Mouse (Mus musculus): ENCODE data around the gene Araf. TPM values are rescaled to one million over a fixed set of nuclear protein-coding genes. Genes with fewer than 3 reads are reported as not detected.

The Araf gene
- total and polyA plus RNA-seq, 3 experiments = 52.8 to 72.2 (median 60.6) TPM

DNA sequence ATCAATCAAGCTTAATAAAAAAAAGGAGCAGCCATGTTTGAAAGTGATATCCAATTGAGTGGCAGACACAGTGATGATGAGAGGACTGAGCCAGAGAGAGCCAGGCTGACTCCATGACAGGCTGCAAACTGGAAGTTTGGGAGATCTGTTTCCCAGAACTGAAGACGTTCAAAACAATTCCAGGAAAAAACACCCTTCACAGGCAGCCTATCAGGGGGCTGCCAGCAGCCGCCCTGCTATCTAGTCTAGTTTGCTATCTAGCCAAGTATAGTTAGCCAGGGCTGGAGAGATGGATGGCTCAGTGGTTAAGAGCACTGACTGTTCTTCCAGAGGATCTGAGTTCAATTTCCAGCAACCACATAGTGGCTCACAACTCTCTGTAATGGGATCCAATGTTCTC, 10.3 kb upstream of the Araf start:
- no peak overlapping the region for H3K4me2 ChIP-seq (ENCODE audit: insufficient read depth, low read depth, poor library complexity, severe bottlenecking)
- no peaks in the 10 kb centered on the region for H3K4me1 ChIP-seq (ENCODE audit: control insufficient read depth in 1 of 2, insufficient read depth in 2 of 2)
- H3K9ac ChIP-seq (ENCODE audit: insufficient read depth, low read depth) = no peak overlapping the region
- TF ChIP-seq IRF4 (IDR thresholded peaks at IDR 0.05; ENCODE audit: low read depth, low read length) = no peak
- TF ChIP-seq MEF2A (IDR thresholded peaks at IDR 0.05; ENCODE audit: borderline replicate concordance, low read depth, low read length) = no peak
- no peak for TF ChIP-seq CTCF (conservative IDR thresholded peaks at IDR 0.05 in 1 of 2, IDR thresholded peaks at IDR 0.05 in 1 of 2; ENCODE audit: low read depth in 2 of 2, low read length in 2 of 2)
- no peak for TF ChIP-seq SMC3 (IDR thresholded peaks at IDR 0.05; ENCODE audit: low read depth, low read length)
- TF ChIP-seq GABPA (IDR thresholded peaks at IDR 0.05; ENCODE audit: insufficient replicate concordance, low read depth, low read length) = no peak
- no peak for TF ChIP-seq MAFK (IDR thresholded peaks at IDR 0.05; ENCODE audit: insufficient replicate concordance, low read length)
- no peak overlapping the region for H3K4me3 ChIP-seq (replicated peaks in 1 of 3; ENCODE audit: low read depth in 2 of 3, low read length in 2 of 3, poor library complexity in 1 of 3)
- no peaks in the 10 kb centered on the region for H3K9me3 ChIP-seq (replicated peaks; ENCODE audit: low read length)
- no peaks in the 10 kb centered on the region for H3K36me3 ChIP-seq (replicated peaks in 1 of 2; ENCODE audit: control insufficient read depth in 1 of 2, insufficient read depth in 1 of 2, low read length in 1 of 2)
- in situ Hi-C loops (cut with MboI; ENCODE audit: low pct_ligation_motif_present, low pct_unique_long_range_greater_than_20kb, low sequenced_read_pairs) (no loop called here), dilution Hi-C loops (cut with MboI; ENCODE audit: extremely low pct_ligation_motif_present, extremely low pct_unique_long_range_greater_than_20kb, low sequenced_read_pairs) (no loop called here)
- no peaks in the 10 kb centered on the region for H3K27me3 ChIP-seq (replicated peaks)
- DNase-seq (ENCODE audit: extremely low read depth) = no peak
- H3K27ac ChIP-seq (ENCODE audit: insufficient read depth, low read depth) = no peak overlapping the region
- no peaks in the 10 kb centered on the region for H3K79me2 ChIP-seq (replicated peaks; ENCODE audit: control insufficient read depth, extremely low read depth, insufficient read depth, poor library complexity, severe bottlenecking)

DNA sequence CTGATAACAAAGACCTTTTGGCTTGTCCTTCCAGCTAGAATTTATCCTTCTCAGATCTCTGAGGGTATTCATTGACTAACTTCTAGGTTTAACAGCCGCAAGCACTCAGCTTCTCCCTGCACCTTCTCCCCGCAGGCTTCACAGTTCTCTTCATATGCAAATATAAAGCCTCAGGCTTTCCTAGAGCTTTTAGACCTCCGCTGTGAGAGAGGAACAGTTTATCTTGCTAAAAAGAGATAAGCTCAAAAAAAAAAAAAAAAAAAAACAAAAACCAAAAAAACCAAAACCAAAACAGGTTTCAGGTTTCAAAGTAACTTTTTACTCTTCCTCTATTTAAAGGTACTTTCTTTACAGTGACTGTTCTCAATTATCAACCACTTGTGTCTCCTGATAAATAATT, 5.2 kb upstream of the Araf start:
- no peaks in the 10 kb centered on the region for H3K79me2 ChIP-seq (replicated peaks; ENCODE audit: control insufficient read depth, extremely low read depth, insufficient read depth, poor library complexity, severe bottlenecking)
- H3K27me3 ChIP-seq (replicated peaks) = no peaks in the 10 kb centered on the region
- DNase-seq (ENCODE audit: extremely low read depth) = peak; percentile 30
- in situ Hi-C loops (cut with MboI; ENCODE audit: low pct_ligation_motif_present, low pct_unique_long_range_greater_than_20kb, low sequenced_read_pairs) (no loop called here), dilution Hi-C loops (cut with MboI; ENCODE audit: extremely low pct_ligation_motif_present, extremely low pct_unique_long_range_greater_than_20kb, low sequenced_read_pairs) (no loop called here)
- TF ChIP-seq RCOR1 (conservative IDR thresholded peaks at IDR 0.05; ENCODE audit: low read depth, low read length) = no peak
- peak; percentile 84 for TF ChIP-seq ZNF384 (IDR thresholded peaks at IDR 0.05; ENCODE audit: low read depth, low read length)
- H3K4me2 ChIP-seq (ENCODE audit: insufficient read depth, low read depth, poor library complexity, severe bottlenecking) = no peak overlapping the region
- no peak overlapping the region for H3K4me3 ChIP-seq (replicated peaks in 1 of 3; ENCODE audit: low read depth in 2 of 3, low read length in 2 of 3, poor library complexity in 1 of 3)
- no peaks in the 10 kb centered on the region for H3K4me1 ChIP-seq (ENCODE audit: control insufficient read depth in 1 of 2, insufficient read depth in 2 of 2)
- H3K27ac ChIP-seq (ENCODE audit: insufficient read depth, low read depth) = no peak overlapping the region
- H3K36me3 ChIP-seq (replicated peaks in 1 of 2; ENCODE audit: control insufficient read depth in 1 of 2, insufficient read depth in 1 of 2, low read length in 1 of 2) = no peaks in the 10 kb centered on the region
- H3K9ac ChIP-seq (ENCODE audit: insufficient read depth, low read depth) = no peak overlapping the region
- no peaks in the 10 kb centered on the region for H3K9me3 ChIP-seq (replicated peaks; ENCODE audit: low read length)

DNA sequence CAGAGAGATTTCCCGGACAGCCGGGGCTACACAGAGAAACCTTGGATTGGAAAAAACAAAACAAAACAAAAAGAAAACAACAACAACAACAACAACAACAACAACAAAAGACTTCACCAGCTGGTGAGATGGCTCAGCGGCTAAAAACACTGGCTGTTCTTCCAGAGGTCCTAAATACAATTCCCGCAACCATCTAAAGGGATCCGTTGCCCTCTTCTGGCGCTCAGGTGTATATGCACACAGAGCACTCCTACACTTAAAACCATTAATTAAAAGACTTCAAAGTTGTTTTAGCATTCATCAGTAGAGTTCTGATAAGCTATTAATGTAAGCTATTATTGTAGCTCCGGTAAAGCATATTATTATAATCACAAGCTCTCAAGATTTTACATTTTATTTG, 4.4 kb upstream of the Araf start:
- Histone ChIP-seq H3K79me2 (replicated peaks; ENCODE audit: control insufficient read depth, extremely low read depth, insufficient read depth, poor library complexity, severe bottlenecking) (no peaks in the 10 kb centered on the region), H3K36me3 (replicated peaks in 1 of 2; ENCODE audit: control insufficient read depth in 1 of 2, insufficient read depth in 1 of 2, low read length in 1 of 2) (no peaks in the 10 kb centered on the region), H3K9ac (ENCODE audit: insufficient read depth, low read depth) (no peak overlapping the region), H3K27me3 (replicated peaks) (no peaks in the 10 kb centered on the region), H3K27ac (ENCODE audit: insufficient read depth, low read depth) (no peak overlapping the region), H3K4me1 (ENCODE audit: control insufficient read depth in 1 of 2, insufficient read depth in 2 of 2) (no peaks in the 10 kb centered on the region), H3K4me2 (ENCODE audit: insufficient read depth, low read depth, poor library complexity, severe bottlenecking) (no peak overlapping the region), H3K4me3 (replicated peaks in 1 of 3; ENCODE audit: low read depth in 2 of 3, low read length in 2 of 3, poor library complexity in 1 of 3) (no peak overlapping the region), H3K9me3 (replicated peaks; ENCODE audit: low read length) (no peaks in the 10 kb centered on the region)
- TF ChIP-seq RAD21 (IDR thresholded peaks at IDR 0.05; ENCODE audit: low read depth, low read length) (peak; percentile 49), USF1 (IDR thresholded peaks at IDR 0.05; ENCODE audit: low read depth, low read length) (no peak), ZMIZ1 (IDR thresholded peaks at IDR 0.05; ENCODE audit: low read depth, low read length) (no peak), CTCF (conservative IDR thresholded peaks at IDR 0.05 in 1 of 2, IDR thresholded peaks at IDR 0.05 in 1 of 2; ENCODE audit: low read depth in 2 of 2, low read length in 2 of 2) (peak in 1 of 2 experiments; percentile 47; a peak in 2 of 4 replicates)
- dilution Hi-C loops (cut with MboI; ENCODE audit: extremely low pct_ligation_motif_present, extremely low pct_unique_long_range_greater_than_20kb, low sequenced_read_pairs) (no loop called here), in situ Hi-C loops (cut with MboI; ENCODE audit: low pct_ligation_motif_present, low pct_unique_long_range_greater_than_20kb, low sequenced_read_pairs) (no loop called here)
- DNase-seq (ENCODE audit: extremely low read depth) = peak; percentile 37

Measured in CH12.LX (cell line).